Mouse (Mus musculus) midbrain, embryonic 11.5 days (tissue): ENCODE measurements at regions not wholly inside any gene's neighbourhood (a gene's known extent, or its start where the extent isn't known, plus 50 kb on each side); places are given as distances from the start of the nearest gene placed in this dataset.
"Not testable (repeated sequence)": the region's sequence is repeated elsewhere in the genome, so short reads cannot be mapped to it uniquely, and the experiment has no call there.

Experiments
- ATAC-seq: fragments of 200-750 bp; cut with Nextera tagmentation; 2 replicates; pipeline ENCODE4 v1.8.0; 2017; ENCODE audit warnings: moderate TSS enrichment, moderate library complexity; ENCODE audit not compliant: low FRiP score
- DNase-seq: peaks from one replicate; pipeline ENCODE4 v3.0.0; 2015; ENCODE audit warnings: low spot score; ENCODE audit errors: missing footprints
- H3K27ac ChIP-seq: fragments of 300-500 bp; sonication (generic); 2 replicates; pipeline ENCODE4 v1.5.1; 2014; ENCODE audit warnings: low read depth, low read length
- H3K27me3 ChIP-seq: fragments of 300-500 bp; sonication (generic); 2 replicates; pipeline ENCODE4 v1.6.1; 2014; ENCODE audit warnings: mild to moderate bottlenecking, low read length, moderate library complexity, mixed read lengths; ENCODE audit not compliant: control insufficient read depth, insufficient read depth
- H3K36me3 ChIP-seq: fragments of 300-500 bp; sonication (generic); 2 replicates; pipeline ENCODE4 v1.6.1; 2014; ENCODE audit warnings: mild to moderate bottlenecking, low read length, moderate library complexity, mixed read lengths; ENCODE audit not compliant: control insufficient read depth, insufficient read depth
- H3K4me1 ChIP-seq: fragments of 300-500 bp; sonication (generic); 2 replicates; pipeline ENCODE4 v1.6.1; 2014; ENCODE audit warnings: low read length; ENCODE audit not compliant: control insufficient read depth, insufficient read depth
- H3K4me2 ChIP-seq: fragments of 300-500 bp; sonication (generic); 2 replicates; pipeline ENCODE4 v1.6.1; 2014; ENCODE audit warnings: mild to moderate bottlenecking, moderate library complexity
- H3K4me3 ChIP-seq: fragments of 300-500 bp; sonication (generic); 2 replicates; pipeline ENCODE4 v1.5.1; 2014; ENCODE audit warnings: low read depth, low read length
- H3K9ac ChIP-seq: fragments of 300-500 bp; sonication (generic); 2 replicates; pipeline ENCODE4 v1.6.1; 2014; ENCODE audit warnings: low read length
- H3K9me3 ChIP-seq: fragments of 300-500 bp; sonication (generic); 2 replicates; pipeline ENCODE4 v1.6.1; 2016; ENCODE audit warnings: low read length; ENCODE audit not compliant: control insufficient read depth
- WGBS: fragments of 180-500 bp; shearing (Covaris S2); extraction: QIAGEN DNeasy Blood & Tissue Kit; methylation state at CpG from one replicate; pipeline ENCODE4 v1.1.7; 2014; 5-methylcytosine and 5-hydroxymethylcytosine counted together

DNA sequence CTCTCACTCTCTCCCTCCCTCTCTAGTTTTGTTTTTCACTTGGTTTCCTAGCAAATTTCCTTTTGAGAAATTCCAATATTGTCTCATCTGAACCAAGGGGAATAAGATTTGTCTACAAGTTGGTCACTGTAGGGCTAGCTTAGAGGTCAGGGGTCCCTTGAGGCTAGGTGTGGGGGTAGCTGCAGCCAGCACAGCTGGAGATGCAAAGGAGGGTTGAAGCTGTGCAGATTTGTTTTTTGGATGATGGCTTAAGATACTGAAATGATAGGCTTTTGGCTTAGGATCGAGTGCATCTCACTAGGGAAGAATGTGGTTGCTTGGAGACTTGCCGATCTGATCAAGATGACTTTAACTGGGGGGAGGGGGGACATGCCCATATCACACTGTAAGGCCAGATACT is 88.3 kb upstream of the Tmem28 start:
- WGBS = 67% methylated on average over 2 of the region's 2 CpGs
- Histone ChIP-seq H3K4me3 (no peak overlapping the region), H3K4me2 (no peak overlapping the region), H3K27me3 (peaks cover 8% of the 10 kb centered on the region; the same call in 1 of the 2 replicates), H3K9me3 (no peaks in the 10 kb centered on the region), H3K9ac (no peak overlapping the region), H3K27ac (no peak overlapping the region), H3K36me3 (no peaks in the 10 kb centered on the region), H3K4me1 (no peaks in the 10 kb centered on the region)
- DNase-seq = no peak
- ATAC-seq = no peak

DNA sequence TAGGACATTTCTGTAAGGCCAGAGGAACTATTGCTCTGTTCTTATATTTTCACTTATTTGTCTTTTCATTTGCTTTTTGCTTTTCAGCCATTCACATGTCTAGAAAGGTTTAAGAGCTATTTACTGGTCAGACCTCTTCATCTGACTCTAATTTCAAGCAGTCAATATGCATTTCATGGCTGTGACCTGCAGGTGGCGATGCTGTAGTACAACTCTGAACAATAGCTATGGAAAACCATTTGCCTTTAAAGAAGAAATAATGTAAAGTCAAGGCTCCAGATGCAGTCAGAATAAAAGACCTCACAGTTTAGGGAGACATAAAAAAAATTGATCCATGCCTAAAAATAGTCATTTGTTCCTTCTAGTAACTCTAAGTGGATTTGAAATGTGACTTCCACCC is 95.7 kb upstream of the Tmem28 start:
- Histone ChIP-seq H3K4me2 (no peak overlapping the region), H3K27ac (no peak overlapping the region), H3K9me3 (no peaks in the 10 kb centered on the region), H3K4me3 (no peak overlapping the region), H3K4me1 (no peaks in the 10 kb centered on the region), H3K9ac (no peak overlapping the region), H3K36me3 (no peaks in the 10 kb centered on the region), H3K27me3 (peaks cover 3% of the 10 kb centered on the region; the same call in 1 of the 2 replicates)
- ATAC-seq (no peak), DNase-seq (peak; percentile 86)
- 3% methylated on average over 1 of the region's 1 CpGs for WGBS

DNA sequence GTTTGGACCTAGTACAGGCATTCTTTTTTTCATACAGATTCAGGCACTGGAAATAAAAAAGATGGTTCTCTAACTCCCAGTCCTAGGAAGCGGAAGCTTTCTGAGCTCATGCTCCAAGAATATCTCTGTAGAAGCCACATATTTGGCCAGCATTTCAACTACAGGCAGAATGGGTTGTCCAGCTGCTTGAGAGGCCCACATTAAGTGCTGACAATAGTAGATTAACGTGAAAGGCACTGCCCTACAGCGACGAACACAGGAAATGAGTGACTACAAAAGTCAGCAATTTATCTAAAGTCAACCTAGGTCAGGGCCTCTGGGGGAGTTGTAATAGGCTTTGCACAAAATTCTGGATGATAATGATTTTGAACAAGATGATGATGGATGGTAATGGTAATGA is 125.5 kb upstream of the Tmem28 start:
- Histone ChIP-seq H3K4me2 (no peak overlapping the region), H3K9me3 (no peaks in the 10 kb centered on the region), H3K9ac (no peak overlapping the region), H3K4me1 (no peaks in the 10 kb centered on the region), H3K27me3 (peaks cover 3% of the 10 kb centered on the region; the same call in 1 of the 2 replicates), H3K4me3 (no peak overlapping the region), H3K27ac (no peak overlapping the region), H3K36me3 (no peaks in the 10 kb centered on the region)
- 69% methylated on average over 4 of the region's 4 CpGs for WGBS
- ATAC-seq (no peak), DNase-seq (no peak)

DNA sequence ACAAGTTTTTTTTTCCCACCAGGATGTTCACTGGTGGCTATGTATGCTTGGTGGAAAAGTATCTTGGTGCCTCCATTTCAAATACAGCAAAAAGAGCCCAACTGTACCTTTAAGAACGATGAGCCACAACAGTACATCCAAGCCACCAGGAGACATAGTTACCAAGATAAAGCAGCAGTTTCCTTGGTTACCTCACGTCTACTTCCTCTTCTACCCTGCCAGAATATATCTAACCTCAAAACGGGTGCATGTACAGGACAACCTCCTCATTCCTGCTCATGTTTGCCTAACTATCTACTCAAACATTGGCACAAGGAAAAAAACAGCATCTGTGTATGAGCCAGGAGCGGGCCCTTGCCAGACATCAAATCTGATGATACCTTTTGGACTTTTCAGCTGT is 129.8 kb upstream of the Tmem28 start:
- DNase-seq (no peak), ATAC-seq (no peak)
- no peaks in the 10 kb centered on the region for H3K9me3 ChIP-seq

DNA sequence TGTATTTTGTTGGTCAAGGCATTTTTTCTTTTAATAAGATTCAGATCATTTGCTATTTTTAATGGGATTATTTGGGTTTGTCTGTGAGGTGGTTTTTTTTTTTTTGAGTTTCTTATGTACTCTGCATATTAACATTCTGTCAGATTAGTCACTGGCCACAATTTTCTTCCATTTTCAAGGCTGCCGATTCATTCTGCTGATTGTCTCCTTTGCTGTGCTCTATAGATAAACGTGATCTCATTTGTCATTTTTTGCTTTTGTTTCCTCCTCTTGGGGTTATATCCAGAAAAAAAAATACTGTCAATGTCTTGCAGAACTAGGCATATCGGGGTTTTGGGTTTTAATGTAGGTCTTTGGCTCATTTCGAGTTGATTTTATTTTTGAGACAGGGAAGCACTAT is 131.1 kb upstream of the Tmem28 start:
- no peaks in the 10 kb centered on the region for H3K36me3 ChIP-seq
- DNase-seq (no peak), ATAC-seq (no peak)
- H3K4me1 ChIP-seq = no peaks in the 10 kb centered on the region
- no peak overlapping the region for H3K9ac ChIP-seq
- H3K4me3 ChIP-seq = no peak overlapping the region
- no peak overlapping the region for H3K4me2 ChIP-seq
- no peaks in the 10 kb centered on the region for H3K9me3 ChIP-seq
- H3K27me3 ChIP-seq = peaks cover 8% of the 10 kb centered on the region; the same call in 1 of the 2 replicates
- WGBS = 88% methylated on average over 4 of the region's 4 CpGs
- no peak overlapping the region for H3K27ac ChIP-seq

More for the DNA sequence above, 129.8 kb upstream of the Tmem28 start:
- H3K27me3 ChIP-seq = peaks cover 6% of the 10 kb centered on the region; the same call in 1 of the 2 replicates
- no peak overlapping the region for H3K27ac ChIP-seq
- no peak overlapping the region for H3K4me2 ChIP-seq
- no peaks in the 10 kb centered on the region for H3K4me1 ChIP-seq
- H3K9ac ChIP-seq = no peak overlapping the region
- 73% methylated on average over 4 of the region's 4 CpGs for WGBS
- H3K36me3 ChIP-seq = no peaks in the 10 kb centered on the region
- H3K4me3 ChIP-seq = no peak overlapping the region

DNA sequence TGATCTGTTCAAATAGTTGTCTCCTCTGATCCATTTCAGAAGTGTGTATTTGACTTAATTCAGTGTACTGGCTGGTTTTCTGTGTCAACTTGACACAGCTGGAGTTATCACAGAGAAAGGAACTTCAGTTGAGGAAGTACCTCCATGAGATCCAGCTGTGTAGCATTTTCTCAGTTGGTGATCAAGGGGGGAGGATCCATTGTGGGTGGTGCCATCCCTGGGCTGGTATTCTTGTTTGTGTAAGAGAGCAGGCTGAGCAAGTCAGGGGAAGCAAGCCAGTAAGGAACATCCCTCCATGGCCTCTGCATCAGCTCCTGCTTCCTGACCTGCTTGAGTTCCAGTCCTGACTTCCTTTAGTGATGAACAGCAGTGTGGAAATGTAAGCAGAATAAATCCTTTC is 138.3 kb upstream of the Tmem28 start:
- not testable (repeated sequence) for H3K27me3 ChIP-seq, H3K4me3 ChIP-seq, H3K27ac ChIP-seq, H3K9ac ChIP-seq, H3K4me1 ChIP-seq, ATAC-seq, H3K36me3 ChIP-seq, H3K4me2 ChIP-seq, H3K9me3 ChIP-seq, DNase-seq

- peaks cover 7% of the 10 kb centered on the region for H3K27me3 ChIP-seq
- no peak overlapping the region for H3K4me2 ChIP-seq
- no peaks in the 10 kb centered on the region for H3K36me3 ChIP-seq
- DNase-seq (no peak), ATAC-seq (no peak)
- H3K9ac ChIP-seq = no peak overlapping the region
- no peaks in the 10 kb centered on the region for H3K9me3 ChIP-seq
- H3K4me1 ChIP-seq = no peaks in the 10 kb centered on the region
- H3K4me3 ChIP-seq = no peak overlapping the region
- H3K27ac ChIP-seq = no peak overlapping the region
- 83% methylated on average over 2 of the region's 2 CpGs for WGBS
These were observed 153.2 kb upstream of the Tmem28 start for GRCm38 (mm10) chrX:99667596-99667995.

DNA sequence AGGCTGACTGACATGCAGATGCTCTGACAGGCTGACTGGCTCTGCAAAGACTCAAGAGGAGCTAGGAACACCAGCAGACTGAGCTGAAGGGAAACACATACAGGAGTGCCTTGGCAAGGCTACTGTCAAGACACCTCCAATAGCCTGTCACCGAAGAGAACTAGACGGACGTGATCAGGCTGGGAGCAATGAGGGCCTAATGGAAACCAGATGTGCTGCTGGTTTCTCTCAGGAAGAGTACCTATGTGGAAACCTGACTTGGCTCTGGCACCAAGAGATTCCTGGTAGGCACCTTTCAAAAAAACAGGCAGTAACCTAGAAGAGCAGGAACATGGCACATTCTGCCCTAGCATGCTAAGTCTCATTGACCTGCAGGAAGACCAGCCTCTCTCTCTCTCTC is 158.3 kb upstream of the Tmem28 start:
- no peak for ATAC-seq
- Histone ChIP-seq H3K9ac (no peak overlapping the region), H3K36me3 (no peaks in the 10 kb centered on the region), H3K27me3 (peaks cover 22% of the 10 kb centered on the region), H3K4me3 (no peak overlapping the region), H3K27ac (no peak overlapping the region), H3K4me1 (no peaks in the 10 kb centered on the region), H3K4me2 (no peak overlapping the region), H3K9me3 (no peaks in the 10 kb centered on the region)
- WGBS = 81% methylated on average over 3 of the region's 3 CpGs
- no peak for DNase-seq

DNA sequence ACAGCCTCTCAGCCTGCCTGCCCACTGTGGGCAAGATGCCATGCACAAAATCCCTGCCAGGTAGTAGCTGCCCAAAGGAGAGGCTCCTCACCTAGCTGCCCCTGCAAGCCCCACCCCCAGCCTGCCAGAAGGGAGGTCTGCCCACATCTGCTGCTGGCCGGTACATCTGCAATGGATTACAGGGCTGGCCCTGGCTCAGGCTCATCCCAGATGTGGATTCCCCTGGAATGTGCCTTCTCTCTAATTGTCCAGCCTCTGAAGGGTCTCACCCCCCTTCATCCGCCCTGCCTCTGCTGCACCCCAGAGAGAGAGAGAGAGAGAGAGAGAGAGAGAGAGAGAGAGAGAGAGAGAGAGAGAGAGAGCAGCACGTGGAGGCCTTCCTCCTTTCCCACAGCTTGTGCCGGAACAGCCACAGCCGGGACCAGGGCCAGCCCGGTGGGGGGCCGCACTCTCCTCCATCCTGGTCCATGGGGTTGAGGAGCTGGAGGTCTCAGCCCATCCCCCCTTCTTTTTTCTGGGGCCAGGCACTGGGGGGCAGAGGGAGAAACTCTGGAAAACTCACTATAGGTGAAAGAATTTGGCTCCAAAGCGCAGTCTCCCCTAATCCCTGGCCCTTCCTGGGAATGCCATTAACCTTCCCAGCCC is 161.2 kb upstream of the Tmem28 start:
- Histone ChIP-seq H3K4me1 (peaks cover 4% of the 10 kb centered on the region; the same call in 1 of the 2 replicates), H3K36me3 (no peaks in the 10 kb centered on the region), H3K9me3 (no peaks in the 10 kb centered on the region), H3K27me3 (peaks cover 19% of the 10 kb centered on the region), H3K9ac (no peak overlapping the region), H3K4me2 (no peak overlapping the region), H3K27ac (no peak overlapping the region), H3K4me3 (no peak overlapping the region)
- no peak for DNase-seq
- 48% methylated on average over 6 of the region's 8 CpGs for WGBS
- ATAC-seq = no peak
